Mouse (Mus musculus): Measurements from ENCODE around the gene Hyal3.

- TF ChIP-seq CTCF (IDR thresholded peaks at IDR 0.05; ENCODE audit: low read depth, low read length): no peak
- no peak for TF ChIP-seq POLR2A (IDR thresholded peaks at IDR 0.05; ENCODE audit: extremely low read depth, insufficient read depth, low read length)
Observed at GRCm38 (mm10) chr9:107555701-107556100, 24.9 kb upstream of the Hyal3 start.
